Mouse (Mus musculus): Measurements from ENCODE around the gene Grik3.

DNA sequence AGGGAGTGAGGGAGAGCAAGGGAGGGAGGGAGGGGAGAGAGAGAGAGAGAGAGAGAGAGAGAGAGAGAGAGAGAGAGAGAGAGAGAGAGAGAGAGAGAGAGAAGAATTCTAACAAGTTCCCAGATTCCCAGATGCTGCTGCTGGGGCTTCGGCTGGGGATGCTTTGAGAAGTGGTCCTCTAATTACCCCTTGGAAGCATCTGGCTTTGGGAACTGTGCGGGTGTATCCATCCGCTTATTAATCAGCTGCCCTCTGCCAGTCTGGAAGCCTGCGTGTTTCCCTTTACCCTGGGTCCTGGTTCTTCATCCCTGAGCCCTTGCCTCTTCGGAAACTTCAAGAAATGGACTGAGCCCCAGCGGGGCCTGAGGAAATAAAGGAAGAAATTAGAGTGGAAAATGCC is 204.9 kb downstream of the Grik3 start:
- TF ChIP-seq CTCF (IDR thresholded peaks at IDR 0.05; ENCODE audit: low read depth) (no peak), EP300 (IDR thresholded peaks at IDR 0.05; ENCODE audit: low read depth) (no peak)
